Mouse (Mus musculus): Measurements from ENCODE around the gene Rhebl1.

- TF ChIP-seq TAL1 (IDR thresholded peaks at IDR 0.05; ENCODE audit: low read length) = no peak
- TF ChIP-seq GATA1 (IDR thresholded peaks at IDR 0.05; ENCODE audit: low read length) = no peak
Measured at GRCm38 (mm10) chr15:98864951-98865350, 29.4 kb downstream of the Rhebl1 start.
